ENCODE assay signal across 25 mouse cellular contexts in genomic region chrX:133602068-133602467, GRCm38 (mm10).
A peak's percentile ranks its signal among the peaks of the same experiment; 100 is the strongest.
DNase-seq lines count a peak whose midpoint lies in the region; ATAC-seq and TF ChIP-seq lines count a peak whose summit lies in the region.
"Had no signal": no experiment of that assay in that cellular context is flagged by ENCODE, and none has a peak within 500 bp of the region (broad histone marks: within the 10 kb centered on the region; RNA-seq: fewer than 3 reads in every experiment).

No protein-coding gene starts in this region.

- no peaks in the 10 kb centered on the region for H3K4me1 ChIP-seq in embryonic facial prominence, embryonic 12.5 days
- peaks cover 6% of the 10 kb centered on the region; the same call in 1 of the 2 replicates for H3K4me1 ChIP-seq in embryonic facial prominence, embryonic 10.5 days
- H3K4me1 ChIP-seq in limb, embryonic 14.5 days (ENCODE audit: control insufficient read depth, insufficient read depth, low read length) = 0 out of 2 replicates have a peak, but pooled peaks cover 3% of the 10 kb centered on the region
- no peaks in the 10 kb centered on the region for H3K4me1 ChIP-seq in kidney, adult 2 months (ENCODE audit: control insufficient read depth, insufficient read depth, low read length)
- H3K4me1 ChIP-seq: intestine, embryonic 15.5 days; liver, embryonic 12.5 days; megakaryocyte, embryonic 14.5 days; midbrain, embryonic 12.5 days; neural tube, embryonic 13.5 days had no signal

- no peak overlapping the region for H3K4me3 ChIP-seq in embryonic facial prominence, embryonic 12.5 days
- no peak overlapping the region for H3K4me3 ChIP-seq in embryonic facial prominence, embryonic 10.5 days
- no peak overlapping the region for H3K4me3 ChIP-seq in limb, embryonic 14.5 days (replicated peaks; ENCODE audit: low read length)
- H3K4me3 ChIP-seq in kidney, adult 2 months (ENCODE audit: insufficient read depth, low read depth, low read length) = no peak overlapping the region
- H3K4me3 ChIP-seq: intestine, embryonic 15.5 days; liver, embryonic 12.5 days; megakaryocyte, embryonic 14.5 days; midbrain, embryonic 12.5 days; neural tube, embryonic 13.5 days had no signal

- 0 out of 2 replicates have a peak, but pooled peaks cover 3% of the 10 kb centered on the region for H3K27me3 ChIP-seq in embryonic facial prominence, embryonic 12.5 days
- peaks cover 58% of the 10 kb centered on the region for H3K27me3 ChIP-seq in embryonic facial prominence, embryonic 10.5 days (replicated peaks; ENCODE audit: low read depth, poor library complexity, severe bottlenecking)
- H3K27me3 ChIP-seq in Patski = peaks cover 21% of the 10 kb centered on the region
- no peaks in the 10 kb centered on the region for H3K27me3 ChIP-seq in limb, embryonic 14.5 days (ENCODE audit: control insufficient read depth, insufficient read depth, low read length)
- no peaks in the 10 kb centered on the region for H3K27me3 ChIP-seq in kidney, adult 2 months (replicated peaks; ENCODE audit: control insufficient read depth, insufficient read depth, low read length)
- H3K27me3 ChIP-seq: intestine, embryonic 15.5 days; liver, embryonic 12.5 days; neural tube, embryonic 13.5 days had no signal

- no peaks in the 10 kb centered on the region for H3K9me3 ChIP-seq in embryonic facial prominence, embryonic 12.5 days
- no peaks in the 10 kb centered on the region for H3K9me3 ChIP-seq in embryonic facial prominence, embryonic 10.5 days
- no peaks in the 10 kb centered on the region for H3K9me3 ChIP-seq in limb, embryonic 14.5 days (ENCODE audit: control insufficient read depth, low read length)
- H3K9me3 ChIP-seq: intestine, embryonic 15.5 days; liver, embryonic 12.5 days; megakaryocyte, embryonic 14.5 days; midbrain, embryonic 12.5 days; neural tube, embryonic 13.5 days had no signal

- no peaks in the 10 kb centered on the region for H3K36me3 ChIP-seq in embryonic facial prominence, embryonic 12.5 days
- no peaks in the 10 kb centered on the region for H3K36me3 ChIP-seq in embryonic facial prominence, embryonic 10.5 days (replicated peaks)
- H3K36me3 ChIP-seq in limb, embryonic 14.5 days (ENCODE audit: control insufficient read depth, insufficient read depth, low read length) = no peaks in the 10 kb centered on the region
- H3K36me3 ChIP-seq in kidney, adult 2 months (ENCODE audit: control insufficient read depth, insufficient read depth, low read length) = no peaks in the 10 kb centered on the region
- H3K36me3 ChIP-seq: intestine, embryonic 15.5 days; liver, embryonic 12.5 days; midbrain, embryonic 12.5 days; neural tube, embryonic 13.5 days had no signal

- no peak for TF ChIP-seq POLR2A in limb, embryonic 14.5 days (IDR thresholded peaks at IDR 0.05; ENCODE audit: borderline replicate concordance, extremely low read depth, insufficient read depth, insufficient read length)
- no peak for TF ChIP-seq POLR2A in kidney, adult 2 months (IDR thresholded peaks at IDR 0.05; ENCODE audit: low read depth, low read length)

- peak overlapping the region; percentile 50; the same call in 1 of the 2 replicates for H3K27ac ChIP-seq in embryonic facial prominence, embryonic 12.5 days
- H3K27ac ChIP-seq in embryonic facial prominence, embryonic 10.5 days (replicated peaks) = no peak overlapping the region
- no peak overlapping the region for H3K27ac ChIP-seq in limb, embryonic 14.5 days (replicated peaks; ENCODE audit: low read depth, low read length)
- H3K27ac ChIP-seq in kidney, adult 2 months (ENCODE audit: insufficient read depth, low read depth, low read length) = no peak overlapping the region
- H3K27ac ChIP-seq: hindbrain, postnatal 0 days; intestine, embryonic 15.5 days; liver, embryonic 12.5 days; midbrain, embryonic 12.5 days; neural tube, embryonic 13.5 days had no signal

- in situ Hi-C loops in Patski (cut with MboI; ENCODE audit: low pct_unique_long_range_greater_than_20kb) = no loop called here

- WGBS in embryonic facial prominence, embryonic 12.5 days = 62% methylated on average over 2 of the region's 2 CpGs
- WGBS in embryonic facial prominence, embryonic 10.5 days = 69% methylated on average over 2 of the region's 2 CpGs
- WGBS in limb, embryonic 14.5 days = 32% methylated on average over 2 of the region's 2 CpGs
- WGBS in kidney, adult 2 months = 40% methylated on average over 2 of the region's 2 CpGs

- H3K9ac ChIP-seq in embryonic facial prominence, embryonic 12.5 days = no peak overlapping the region
- H3K9ac ChIP-seq in limb, embryonic 14.5 days (ENCODE audit: low read depth, low read length, severe bottlenecking) = no peak overlapping the region
- H3K9ac ChIP-seq: intestine, embryonic 15.5 days; liver, embryonic 12.5 days; liver, postnatal 0 days; midbrain, embryonic 12.5 days; neural tube, embryonic 13.5 days had no signal

- no peak for TF ChIP-seq CTCF in Patski (IDR thresholded peaks at IDR 0.05)
- TF ChIP-seq CTCF in kidney, adult 2 months (conservative IDR thresholded peaks at IDR 0.05; ENCODE audit: insufficient read depth, insufficient read length, low read depth, low read length) = no peak

- no peak for DNase-seq in embryonic facial prominence, embryonic 10.5 days (ENCODE audit: low spot score)
- DNase-seq in 3134 (ENCODE audit: extremely low read depth, insufficient read length, low spot score) = peak; percentile 41
- DNase-seq in Patski (ENCODE audit: low read depth, low spot score) = peak; percentile 39
- DNase-seq in limb, embryonic 14.5 days (ENCODE audit: low spot score) = peak; percentile 22
- no peak for DNase-seq in layer of hippocampus, adult 8-10 months (ENCODE audit: low spot score in 2 of 2)
- no peak for DNase-seq in heart, postnatal 4 days
- DNase-seq in kidney, adult 2 months = no peak
- DNase-seq: adrenal gland, adult 8-10 months; cerebellum, adult 8-10 months; cerebellum, postnatal 25 days; heart, postnatal 14 days; kidney, adult 9 months; kidney, postnatal 10 days; liver, postnatal 0 days; lung, postnatal 4 days; thymus, adult 2 months; thymus, postnatal 36 days had no signal

- CTCF ChIA-PET in Patski (lab: Charles Lee) = no interaction called here

- POLR2A ChIA-PET in Patski (lab: Charles Lee) = interaction anchor here (0.6 kb wide), 1 partner anchor 681 kb away, joined by 4 read pairs; no protein-coding TSS in a partner anchor

- no peak overlapping the region for H3K4me2 ChIP-seq in embryonic facial prominence, embryonic 12.5 days (replicated peaks)
- no peak overlapping the region for H3K4me2 ChIP-seq in limb, embryonic 14.5 days (replicated peaks; ENCODE audit: low read depth, low read length, severe bottlenecking)
- H3K4me2 ChIP-seq: intestine, embryonic 15.5 days; liver, embryonic 12.5 days; midbrain, embryonic 12.5 days; neural tube, embryonic 13.5 days had no signal

- ATAC-seq in embryonic facial prominence, embryonic 12.5 days (ENCODE audit: insufficient number of reproducible peaks, insufficient read depth, low FRiP score, low TSS enrichment) = no peak
- ATAC-seq in Patski = peak; percentile 61
- ATAC-seq in limb, embryonic 14.5 days (ENCODE audit: low FRiP score, low read depth) = no peak
- ATAC-seq: forebrain, embryonic 16.5 days; hindbrain, postnatal 0 days; intestine, embryonic 15.5 days; liver, embryonic 12.5 days; liver, postnatal 0 days had no signal

Comparison
In these comparisons a context has a peak if more than half of its experiments do, and no peak if none do; other contexts are left out.
1. DNase-seq: peak in 3134 (single experiment), Patski (single experiment) and limb, embryonic 14.5 days (single experiment); none in embryonic facial prominence, embryonic 10.5 days (single experiment), layer of hippocampus, adult 8-10 months (0 of 2), heart, postnatal 4 days (single experiment) and kidney, adult 2 months (single experiment).